Mouse (Mus musculus) layer of hippocampus, postnatal 10 days (tissue): ENCODE measurements around the gene Trove2. TPM values are rescaled to one million over a fixed set of nuclear protein-coding genes. Genes with fewer than 3 reads are reported as not detected.

Source experiments
- DNase-seq, 2 experiments: peaks; one replicate each; pipeline ENCODE4 v3.0.0; 2021; ENCODE audit warnings: low spot score in 2 of 2
- long read RNA-seq: library from polyadenylated mRNA; stranded (forward); transcript quantifications from one replicate; pipeline ENCODE4 v2.0.0, GENCODE M21; 2023
- total RNA-seq, 2 experiments: library from RNA; stranded (reverse); gene quantifications; 2 replicates each; pipeline ENCODE4 v1.2.3; 2021

The Trove2 gene
- total RNA-seq = 10 to 100 TPM; 31.9 to 32.2 TPM
- long read RNA-seq, full-length matches to known transcripts = 3 of 12 reads
- long read RNA-seq, partial matches to known transcripts = 3 of 12 reads
- long read RNA-seq, other reads (novel, unspliced or antisense) = 6 of 12 reads

DNA sequence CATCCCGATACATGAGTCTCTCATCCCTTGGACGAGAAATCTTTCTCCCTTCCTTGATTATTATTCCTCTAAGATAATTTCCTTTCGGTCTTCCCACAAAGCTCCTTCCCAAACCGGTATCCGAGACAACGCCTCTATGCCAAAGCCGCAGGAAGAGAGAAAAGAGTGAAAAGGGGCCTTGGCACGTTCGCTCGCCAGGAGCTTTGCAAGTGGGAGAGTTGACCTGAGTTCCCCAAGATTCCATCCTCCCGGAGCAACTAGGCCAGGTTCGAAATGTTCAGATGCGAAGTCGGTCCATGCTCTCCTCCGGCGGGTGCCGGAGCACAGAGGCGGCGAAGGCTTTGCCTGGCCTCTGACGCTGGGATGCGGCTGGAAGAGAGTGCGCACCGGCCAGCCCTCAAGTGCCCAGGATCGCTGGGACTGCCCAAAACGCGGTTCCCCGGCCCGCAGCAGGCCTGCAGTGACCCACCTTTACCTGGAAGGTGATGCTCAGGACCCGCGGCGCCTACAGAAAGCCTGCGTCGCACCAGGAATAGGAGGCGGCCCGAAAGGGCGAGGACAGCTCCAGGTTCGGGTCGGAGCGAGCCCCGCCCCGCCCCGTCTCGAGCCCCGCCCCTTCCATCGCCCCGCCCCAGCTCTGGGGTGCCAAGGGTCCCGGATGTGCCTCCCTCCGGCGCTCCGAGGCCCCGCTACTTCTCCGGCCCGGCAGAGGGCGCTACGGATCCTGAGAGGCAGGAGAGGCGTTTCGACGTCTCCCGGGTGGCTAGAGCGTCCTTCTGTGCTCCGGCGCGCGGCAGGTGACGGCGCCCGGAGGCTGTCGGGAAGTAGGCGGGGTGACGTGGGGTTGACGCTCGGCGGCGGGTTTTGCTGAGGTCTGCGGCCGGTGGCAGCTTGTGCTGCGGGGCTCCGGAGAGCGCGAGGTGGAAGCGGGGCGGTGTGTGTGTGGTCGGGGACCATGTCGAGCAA, at the start of gene Trove2, which contains the start of gene Uchl5:
Trove2 (minus strand) TSS at position 623 of the 966 bp plus-strand sequence.
Uchl5 (plus strand) TSS at position 827 of the 966 bp plus-strand sequence.
- DNase-seq = peak; percentile 99

DNA sequence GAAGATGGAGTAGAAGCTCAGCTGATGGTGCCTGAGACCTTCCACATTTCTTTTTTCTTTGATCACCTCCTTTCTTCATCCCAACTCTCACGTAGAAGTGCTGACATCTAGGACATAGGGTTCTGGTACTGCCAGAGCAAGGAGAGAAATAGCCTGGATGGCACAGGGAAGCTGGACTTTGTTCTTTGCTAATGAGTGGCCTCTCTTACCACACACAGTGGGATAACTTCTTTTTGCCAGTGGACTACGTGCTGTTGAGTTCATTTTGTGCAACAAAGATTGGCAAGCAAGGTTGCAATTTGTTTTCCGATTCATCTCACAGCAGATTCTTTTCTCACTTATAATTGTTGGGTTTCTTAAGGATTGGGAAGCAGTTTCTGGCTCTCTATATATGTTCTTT, 45.8 kb upstream of the Trove2 start:
- DNase-seq = no peak

DNA sequence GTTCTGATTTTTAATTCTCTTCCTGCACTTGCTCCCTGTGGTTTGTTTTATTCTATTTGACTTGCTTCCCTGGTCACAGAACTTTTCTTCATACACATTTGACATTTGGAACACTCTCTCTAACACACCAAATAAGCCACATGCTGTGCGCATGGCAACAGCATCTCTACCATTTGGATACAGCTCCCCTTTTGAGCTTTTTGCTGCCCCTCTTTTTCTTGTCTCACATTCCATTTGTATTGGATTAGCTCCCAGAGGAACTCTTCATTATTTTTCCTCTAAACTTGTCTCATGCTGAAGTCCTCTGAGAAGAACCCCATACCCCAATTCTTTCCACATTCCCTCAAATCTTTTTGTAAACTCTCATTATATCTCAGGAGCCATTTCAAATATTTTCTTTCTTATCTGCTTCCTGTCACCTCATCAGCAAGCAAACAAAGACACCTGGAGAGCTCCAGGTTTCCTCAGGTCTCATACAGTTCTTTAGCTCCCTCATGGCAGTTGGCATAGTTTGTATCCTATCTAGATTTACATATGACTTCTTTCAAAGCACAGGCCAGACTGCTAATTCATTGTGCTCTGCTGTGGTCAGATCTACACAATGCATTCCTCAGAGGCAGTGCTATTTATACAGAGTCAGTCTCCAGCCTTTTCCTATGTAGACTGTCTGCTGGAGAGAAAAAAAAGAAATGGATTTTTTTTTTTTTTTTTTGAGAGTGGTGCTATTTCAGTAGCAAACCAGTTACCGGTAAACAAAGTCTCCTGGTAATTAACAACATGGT, 43.4 kb upstream of the Trove2 start:
- DNase-seq = no peak

DNA sequence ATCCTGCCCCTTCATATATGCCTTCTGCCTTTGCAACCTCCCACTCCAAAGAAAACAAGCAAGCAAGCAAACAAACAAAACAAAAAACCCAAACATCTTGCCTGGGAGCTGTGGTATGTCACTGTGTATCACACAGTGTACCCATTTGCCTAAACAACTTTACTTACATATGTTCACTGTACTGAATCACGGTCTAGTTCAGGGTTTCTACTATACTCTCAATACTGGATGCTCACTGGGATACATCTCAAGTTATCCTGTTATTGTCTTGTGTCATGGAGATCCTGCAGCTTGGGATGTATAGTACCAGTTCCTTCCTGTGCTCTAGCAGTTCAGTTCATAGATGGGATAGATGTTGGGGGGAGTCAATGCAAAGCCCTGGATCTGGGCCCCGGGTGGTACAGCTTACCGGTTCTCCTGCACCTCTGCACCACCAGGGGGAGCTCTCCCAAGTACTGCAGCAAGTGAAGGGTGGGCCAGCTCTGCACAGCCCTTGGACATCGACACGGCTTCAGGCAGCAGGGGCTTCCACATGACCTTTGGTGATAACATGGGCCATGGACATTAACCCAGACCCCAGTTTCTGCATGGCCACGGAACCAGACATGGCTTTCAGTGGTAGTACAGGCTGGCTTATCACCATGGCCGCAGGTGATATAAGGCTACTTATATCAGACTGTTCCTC, 37.0 kb upstream of the Trove2 start:
- DNase-seq = peak; percentile 74 to 83

DNA sequence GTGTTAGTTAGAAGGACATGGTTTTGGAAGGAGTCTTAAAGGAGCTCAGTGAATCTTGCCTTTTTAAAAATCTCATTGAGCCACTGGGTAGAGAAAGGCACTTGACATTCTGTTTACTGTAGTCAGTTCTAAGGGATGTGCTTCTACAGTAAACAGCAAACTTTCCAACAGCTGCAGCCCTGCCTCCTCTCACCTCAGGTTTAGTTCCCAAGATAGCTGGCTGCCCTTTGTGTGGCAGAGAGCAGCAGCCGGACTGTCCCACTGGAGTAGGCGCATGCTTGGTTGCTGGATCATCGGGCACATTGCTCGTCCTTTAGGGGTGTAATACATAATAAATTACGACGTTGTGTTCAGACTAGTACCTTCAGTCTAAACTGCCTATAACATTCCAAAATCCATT, 32.2 kb upstream of the Trove2 start:
- DNase-seq = no peak

DNA sequence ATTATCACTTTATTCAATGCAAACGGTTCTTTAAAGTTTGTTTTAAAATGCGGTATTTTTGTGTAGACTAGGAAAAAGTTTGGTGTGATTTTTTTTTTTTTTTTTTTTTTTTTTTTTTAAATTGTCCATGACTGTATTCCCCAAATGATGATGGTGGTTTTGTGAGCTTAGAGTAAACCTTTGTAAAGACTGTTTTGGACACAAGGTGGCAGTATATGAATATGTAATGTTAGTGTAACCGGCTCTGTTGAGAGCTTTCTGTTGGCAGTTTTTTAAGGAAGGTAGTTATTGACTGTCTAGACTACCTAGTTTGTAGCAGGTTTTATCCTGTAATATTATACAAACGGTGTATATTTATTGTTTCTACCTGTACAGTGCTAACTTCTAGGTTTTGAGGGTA, 26.7 kb upstream of the Trove2 start:
- DNase-seq = no peak

DNA sequence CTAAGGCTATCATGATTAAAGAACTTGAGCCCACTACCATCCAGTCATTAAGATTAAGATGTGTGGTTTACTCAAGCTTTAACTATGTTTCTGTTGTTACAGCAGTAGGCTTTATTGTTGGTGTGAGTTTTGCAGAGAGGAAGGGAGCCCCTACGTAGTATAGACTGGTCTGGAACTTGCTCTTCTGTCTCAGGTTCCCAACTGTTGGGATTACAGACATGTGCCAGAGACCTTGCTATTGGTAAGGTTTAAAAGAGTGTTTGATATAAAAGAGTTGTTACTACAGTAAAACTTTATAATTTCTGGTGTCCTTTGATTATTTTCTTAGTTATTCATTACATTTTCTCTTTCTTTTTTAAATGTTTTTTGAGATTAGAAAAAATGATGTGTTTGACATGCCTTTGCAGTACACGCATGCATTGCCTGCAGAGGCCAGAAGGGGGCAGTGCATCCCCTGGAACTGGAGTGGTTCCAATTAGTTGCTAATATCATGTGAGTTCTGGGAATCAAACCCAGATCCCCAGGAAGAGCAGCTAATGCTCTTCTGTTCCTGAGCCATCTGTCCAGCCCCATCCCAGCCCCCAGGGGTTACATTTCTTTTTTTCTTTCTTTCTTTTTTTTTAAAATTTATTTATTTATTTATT, 11.8 kb upstream of the Trove2 start:
- DNase-seq = peak in 1 of 2 experiments; percentile 30

DNA sequence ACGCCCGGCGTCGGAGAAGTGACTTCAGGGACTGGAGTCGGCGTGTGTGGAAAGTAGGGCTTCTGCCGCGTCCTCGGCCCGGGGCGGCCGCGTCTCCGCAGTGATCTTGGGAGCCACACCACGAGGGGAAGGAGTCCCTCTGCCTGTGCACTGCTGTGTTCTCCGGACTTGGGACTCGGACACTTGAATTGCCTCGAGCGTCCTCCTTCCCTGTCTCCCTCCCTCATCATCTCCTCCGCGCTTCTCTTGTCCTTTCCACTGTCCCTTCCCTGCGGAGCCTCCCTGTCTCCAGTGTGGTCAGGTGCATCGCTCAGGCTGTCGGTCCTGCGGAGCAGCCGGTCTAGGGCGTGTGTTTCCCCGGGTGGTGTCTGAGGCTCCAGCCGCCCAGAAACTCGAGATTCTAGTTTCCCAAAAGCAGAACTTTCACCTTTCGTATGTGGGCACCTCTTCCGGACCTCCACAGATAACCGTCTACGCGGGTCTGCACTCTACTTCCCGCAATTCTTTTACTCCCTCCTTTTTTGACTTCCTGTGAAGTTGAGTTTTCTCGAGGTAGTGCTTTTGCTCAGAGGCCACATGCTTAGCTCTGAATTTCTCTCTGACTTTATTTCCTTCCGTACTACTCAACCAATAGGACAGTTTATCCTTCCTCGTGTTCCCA, 820 bp upstream of the Trove2 start:
- DNase-seq = no peak

DNA sequence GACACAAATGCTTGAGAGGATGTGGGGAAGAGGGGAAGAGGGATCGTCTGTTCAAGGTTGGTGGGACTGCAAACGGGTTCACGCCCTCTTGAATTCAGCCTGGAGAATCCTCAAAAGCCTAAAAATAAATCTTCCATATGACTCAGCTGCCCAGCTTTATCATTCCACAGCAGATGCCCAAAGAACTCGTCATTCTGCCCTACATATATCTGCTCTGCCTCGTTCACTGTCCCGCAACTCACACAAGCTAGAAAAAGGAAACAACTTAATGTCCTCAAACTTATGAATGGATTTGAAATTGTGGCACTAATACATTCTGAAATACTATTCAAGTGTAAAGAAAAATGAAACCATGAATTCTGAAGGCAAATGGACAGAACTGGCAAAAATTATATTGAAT, 3.0 kb downstream of the Trove2 start:
- DNase-seq = no peak

DNA sequence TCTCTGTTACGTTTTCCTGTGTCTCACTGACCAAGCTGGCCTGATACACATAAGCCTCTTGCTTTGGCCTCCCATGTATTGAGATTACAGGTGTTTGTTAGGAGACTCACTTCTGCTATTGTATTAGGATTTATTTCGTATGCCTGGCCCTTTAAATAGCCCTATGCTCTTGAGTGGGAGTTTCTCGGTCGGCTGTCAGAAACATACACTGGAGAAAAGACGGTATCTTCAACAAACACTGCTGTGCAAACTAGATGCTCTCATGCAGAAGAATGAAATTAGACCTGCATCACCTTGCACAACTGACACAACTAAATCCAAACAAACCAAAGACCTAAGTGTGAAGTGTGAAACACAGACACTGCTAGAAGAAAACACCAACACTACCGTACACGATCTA, 3.8 kb downstream of the Trove2 start:
- DNase-seq = no peak

DNA sequence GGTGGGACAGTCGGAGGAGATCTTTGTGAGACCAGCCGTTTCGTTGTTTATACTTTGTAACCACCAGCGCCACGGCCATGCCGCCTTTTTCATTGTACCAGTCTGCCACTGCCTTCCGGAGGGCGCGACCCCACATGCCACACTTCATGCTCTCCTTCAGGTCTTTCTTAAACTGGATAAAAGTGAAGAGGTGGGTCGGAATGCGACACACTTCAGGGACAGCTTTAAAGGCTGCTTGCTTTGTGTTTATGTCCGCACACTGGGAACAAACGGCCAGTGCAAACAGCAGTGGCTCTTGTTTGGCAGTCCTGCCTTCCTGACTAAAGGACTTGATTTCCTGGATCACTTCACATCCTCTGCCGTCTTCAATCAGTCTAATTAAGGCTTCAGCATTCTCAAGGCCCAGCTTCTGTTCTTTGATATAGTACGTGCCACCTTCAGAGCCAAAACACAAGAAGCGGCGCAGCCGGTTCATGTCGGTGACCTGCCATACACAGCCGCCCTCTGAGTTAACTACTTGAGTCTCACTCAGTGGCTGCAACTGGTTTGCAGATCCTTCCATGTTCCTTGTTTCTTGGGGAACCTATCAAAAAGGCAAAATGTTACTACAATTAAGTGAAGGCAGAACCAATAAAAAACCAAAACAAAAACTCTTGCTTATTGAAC, 6.3 kb downstream of the Trove2 start:
- no peak for DNase-seq

DNA sequence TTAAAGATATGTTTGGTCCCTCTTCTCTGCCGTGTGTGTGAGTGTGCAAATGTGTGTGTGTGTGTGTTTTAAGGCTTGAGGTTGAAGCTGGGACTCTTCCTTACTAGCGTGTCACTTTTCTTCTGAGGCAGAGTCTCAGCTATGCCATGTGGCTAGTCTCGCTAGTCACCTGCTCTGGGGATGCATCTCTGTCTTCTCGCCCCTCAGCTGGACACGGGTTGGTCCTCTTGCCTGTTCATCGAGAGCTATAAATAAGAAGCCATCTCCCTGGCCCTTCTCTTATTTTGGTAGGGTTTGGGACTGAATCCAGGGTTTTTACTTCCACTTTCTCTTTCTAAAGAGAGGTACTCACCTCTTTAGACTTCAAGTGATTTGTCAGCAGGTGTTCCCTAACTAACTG, 10.6 kb downstream of the Trove2 start:
- DNase-seq = no peak

DNA sequence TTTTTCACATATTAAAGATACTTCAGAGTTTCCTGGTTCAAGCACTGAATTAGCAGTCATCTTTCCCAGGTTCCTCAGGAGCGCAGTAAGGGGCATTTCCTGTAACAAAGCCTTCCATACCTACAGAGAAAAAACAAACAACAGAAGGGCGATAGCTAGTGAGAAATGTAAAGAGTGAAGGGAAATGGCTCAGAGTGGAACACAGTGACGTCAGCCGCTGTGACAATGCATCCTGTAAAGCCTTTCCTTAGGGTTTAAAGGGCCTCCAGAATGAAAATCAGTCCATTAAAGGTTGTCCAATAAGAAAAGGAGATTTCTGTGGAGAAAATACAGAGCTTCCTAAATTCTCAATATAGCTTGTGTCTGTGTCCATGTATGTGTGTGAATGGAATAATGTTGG, 11.1 kb downstream of the Trove2 start:
- DNase-seq = no peak

DNA sequence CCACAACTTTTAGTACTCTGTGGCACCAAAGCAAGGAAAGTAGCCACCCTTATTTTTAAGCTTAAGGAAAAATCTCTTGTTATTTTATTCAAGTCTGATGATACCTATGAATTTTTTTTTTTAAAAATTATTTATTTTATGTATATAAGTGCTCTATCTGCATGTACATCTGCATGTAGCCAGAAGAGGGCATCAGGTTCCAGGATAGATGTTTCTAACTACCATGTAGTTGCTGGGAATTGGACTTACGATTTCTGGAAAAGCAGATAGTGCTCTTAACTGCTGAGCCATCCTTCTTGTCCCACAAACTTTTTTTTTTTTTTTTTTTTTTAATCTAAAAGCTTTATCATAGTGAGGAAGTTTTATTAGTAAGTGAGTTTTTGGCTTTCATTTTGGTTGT, 12.4 kb downstream of the Trove2 start:
- no peak for DNase-seq

DNA sequence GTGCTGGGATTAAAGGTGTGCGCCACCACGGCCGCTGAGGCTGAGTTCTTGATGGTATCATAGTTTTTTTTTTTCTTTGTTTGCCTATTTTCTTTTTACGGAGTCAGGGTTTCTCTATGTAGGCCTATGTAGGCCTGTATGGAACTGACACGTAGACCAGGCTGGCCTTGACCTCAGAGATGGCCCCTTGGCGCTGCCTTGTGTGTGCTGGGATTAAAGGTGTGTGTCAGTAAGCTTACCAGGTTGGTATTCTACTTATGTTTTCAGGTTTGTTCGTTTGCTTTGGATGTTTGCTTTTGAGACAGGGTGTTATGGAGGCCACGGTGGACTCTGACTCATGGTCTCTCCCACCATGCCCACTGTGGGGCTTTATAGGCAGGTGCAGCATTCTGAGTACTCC, 14.7 kb downstream of the Trove2 start:
- no peak for DNase-seq

DNA sequence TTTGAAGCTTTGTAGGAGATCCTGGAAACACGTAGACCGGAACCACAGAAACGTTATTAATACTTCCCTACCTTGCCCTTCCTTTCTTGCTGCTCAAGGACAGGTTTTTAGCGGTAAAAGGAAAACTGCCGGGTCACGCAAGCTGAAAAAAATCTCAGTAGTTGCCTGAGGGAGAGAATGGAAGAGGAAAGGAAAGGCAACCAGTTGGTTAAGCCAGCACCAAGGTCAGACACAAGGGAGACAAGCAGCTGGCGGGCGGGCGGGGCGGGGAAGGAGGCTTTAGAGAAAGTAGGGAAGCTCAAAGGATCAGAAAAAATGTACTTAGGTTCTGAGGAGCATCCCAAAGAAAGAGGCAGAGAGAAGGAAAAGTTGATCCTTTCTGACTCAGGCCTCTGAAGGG, 31.0 kb downstream of the Trove2 start:
- DNase-seq = no peak

DNA sequence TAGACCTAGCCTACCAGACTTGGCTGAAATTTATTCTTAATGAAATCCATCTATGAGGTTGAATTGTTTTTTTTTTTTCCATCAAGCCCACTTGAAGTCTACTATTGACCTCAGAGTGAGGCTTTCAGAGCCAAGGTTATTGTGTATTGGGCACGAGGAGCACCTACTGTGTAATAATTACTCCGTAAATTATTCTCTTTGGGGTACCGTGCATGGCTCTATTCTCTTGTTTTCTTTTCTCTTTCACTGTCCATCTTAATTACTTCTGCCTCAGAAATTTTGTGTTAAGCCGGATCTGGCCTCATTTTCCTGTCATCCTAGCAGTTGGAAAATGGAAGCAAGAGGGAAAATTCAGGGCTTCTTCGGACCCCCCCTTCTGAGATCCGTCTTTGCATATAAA, 34.7 kb downstream of the Trove2 start:
- DNase-seq = no peak

DNA sequence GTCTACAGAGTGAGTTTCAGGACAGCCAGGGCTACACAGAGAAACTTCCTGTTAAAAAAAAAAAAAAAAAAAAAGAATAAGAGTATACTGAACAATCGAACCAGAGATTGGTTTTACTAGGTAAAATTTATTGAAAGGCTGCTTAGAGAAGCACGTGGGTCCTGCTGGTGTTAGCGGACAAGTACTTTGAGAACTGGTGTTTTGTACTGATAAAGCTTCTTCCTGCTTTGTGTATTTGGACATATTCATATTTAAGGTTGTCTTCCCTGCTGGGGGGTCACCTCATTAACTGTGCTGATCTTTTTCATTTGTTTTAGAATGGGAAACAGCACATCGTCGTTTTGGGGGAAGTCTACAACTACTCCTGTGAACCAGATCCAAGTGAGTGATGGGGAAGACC, 35.5 kb downstream of the Trove2 start:
- no peak for DNase-seq

DNA sequence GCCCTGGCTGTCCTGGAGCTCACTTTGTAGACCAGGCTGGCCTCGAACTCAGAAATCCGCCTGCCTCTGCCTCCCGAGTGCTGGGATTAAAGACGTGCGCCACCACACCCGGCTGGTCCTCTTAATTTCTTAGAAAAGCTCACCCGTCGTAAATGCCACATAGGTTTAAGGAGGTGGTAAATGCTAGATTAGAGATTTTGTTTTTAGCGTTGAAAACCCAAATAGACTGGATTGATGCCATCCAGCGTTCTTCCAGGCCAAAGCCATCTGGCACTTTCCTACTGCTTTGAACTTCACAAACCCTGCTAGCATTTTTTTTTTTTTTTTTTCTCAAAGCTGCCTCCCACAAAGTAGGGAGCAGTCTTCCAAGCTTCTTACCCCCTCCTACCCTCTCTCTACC, 36.3 kb downstream of the Trove2 start:
- DNase-seq = peak in 1 of 2 experiments; percentile 22
